Mouse (Mus musculus): ENCODE measurements around the gene Lsm12. TPM values are rescaled to one million over a fixed set of nuclear protein-coding genes. Genes with fewer than 3 reads are reported as not detected.

The Lsm12 gene
- polyA plus RNA-seq, 1 experiment, result 36.1 TPM

DNA sequence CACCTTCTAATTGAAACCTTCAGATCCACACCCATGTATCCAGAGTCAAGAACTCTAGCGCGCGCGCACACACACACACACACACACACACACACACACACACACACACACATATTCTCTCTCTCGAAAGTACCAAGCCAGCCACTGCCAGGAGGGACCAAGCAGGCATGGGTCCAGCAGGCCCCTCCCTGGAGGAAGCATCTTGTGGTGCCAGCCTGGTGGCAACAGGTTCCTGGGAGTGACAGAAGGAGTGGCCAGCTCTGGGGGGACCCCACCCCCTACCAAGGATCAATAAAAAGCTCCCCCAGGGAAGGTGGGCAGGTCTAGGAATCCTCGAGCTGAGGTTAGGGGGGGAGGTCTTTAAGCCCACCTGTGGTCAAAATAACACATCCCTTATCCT, 32.3 kb upstream of the Lsm12 start:
- Histone ChIP-seq H3K36me3 (ENCODE audit: control insufficient read depth, insufficient read depth, low read length) (no peaks in the 10 kb centered on the region), H3K4me1 (replicated peaks; ENCODE audit: control insufficient read depth, insufficient read depth, low read length) (peaks cover 65% of the 10 kb centered on the region), H3K27me3 (ENCODE audit: control insufficient read depth, insufficient read depth, low read length) (no peaks in the 10 kb centered on the region), H3K4me3 (ENCODE audit: control insufficient read depth, insufficient read depth, low read length) (no peak overlapping the region), H3K27ac (ENCODE audit: control insufficient read depth, insufficient read depth, low read length) (no peak overlapping the region)
- TF ChIP-seq POLR2A (IDR thresholded peaks at IDR 0.05; ENCODE audit: control insufficient read depth, extremely low read depth, insufficient read depth, low read length, poor library complexity) (no peak), CTCF (IDR thresholded peaks at IDR 0.05; ENCODE audit: borderline replicate concordance, control insufficient read depth, extremely low read depth, insufficient read depth, low read length, poor library complexity) (no peak)
- DNase-seq, result no peak
- WGBS, result 73% methylated on average over 6 of the region's 6 CpGs

DNA sequence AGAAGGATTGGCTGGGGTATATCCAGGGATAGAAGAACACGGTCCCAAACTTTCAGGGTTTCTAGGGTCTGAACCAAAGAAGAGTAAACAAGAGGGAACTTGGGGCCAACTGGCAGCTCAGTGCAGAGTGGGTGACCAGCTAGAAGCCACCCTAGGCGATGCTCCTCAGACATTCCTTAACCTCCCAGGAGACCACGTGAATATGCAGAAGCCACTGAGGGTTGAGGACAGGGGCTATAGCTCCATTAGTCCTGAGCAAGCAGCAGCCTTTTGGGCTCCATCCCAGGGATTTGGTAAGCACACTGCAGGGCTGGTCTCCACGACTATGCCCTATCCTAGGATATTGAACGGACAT, 31.8 kb upstream of the Lsm12 start:
- no peak overlapping the region for H3K4me3 ChIP-seq (ENCODE audit: control insufficient read depth, insufficient read depth, low read length)
- H3K4me1 ChIP-seq (replicated peaks; ENCODE audit: control insufficient read depth, insufficient read depth, low read length), result peaks cover 60% of the 10 kb centered on the region
- H3K27me3 ChIP-seq (ENCODE audit: control insufficient read depth, insufficient read depth, low read length), result no peaks in the 10 kb centered on the region
- TF ChIP-seq CTCF (IDR thresholded peaks at IDR 0.05; ENCODE audit: borderline replicate concordance, control insufficient read depth, extremely low read depth, insufficient read depth, low read length, poor library complexity), result no peak
- 89% methylated on average over 5 of the region's 5 CpGs for WGBS
- no peaks in the 10 kb centered on the region for H3K36me3 ChIP-seq (ENCODE audit: control insufficient read depth, insufficient read depth, low read length)
- H3K27ac ChIP-seq (ENCODE audit: control insufficient read depth, insufficient read depth, low read length), result no peak overlapping the region
- no peak for DNase-seq

GRCm38 (mm10) chr11:102216056-102216885, 31.2 kb upstream of the Lsm12 start:
- 81% methylated on average over 12 of the region's 12 CpGs for WGBS
- Histone ChIP-seq H3K36me3 (ENCODE audit: control insufficient read depth, insufficient read depth, low read length) (no peaks in the 10 kb centered on the region), H3K27me3 (ENCODE audit: control insufficient read depth, insufficient read depth, low read length) (no peaks in the 10 kb centered on the region), H3K4me3 (ENCODE audit: control insufficient read depth, insufficient read depth, low read length) (no peak overlapping the region), H3K27ac (ENCODE audit: control insufficient read depth, insufficient read depth, low read length) (no peak overlapping the region), H3K4me1 (replicated peaks; ENCODE audit: control insufficient read depth, insufficient read depth, low read length) (peaks cover 54% of the 10 kb centered on the region)
- no peak for TF ChIP-seq CTCF (IDR thresholded peaks at IDR 0.05; ENCODE audit: borderline replicate concordance, control insufficient read depth, extremely low read depth, insufficient read depth, low read length, poor library complexity)
- TF ChIP-seq POLR2A (IDR thresholded peaks at IDR 0.05; ENCODE audit: control insufficient read depth, extremely low read depth, insufficient read depth, low read length, poor library complexity), result no peak
- no peak for DNase-seq

DNA sequence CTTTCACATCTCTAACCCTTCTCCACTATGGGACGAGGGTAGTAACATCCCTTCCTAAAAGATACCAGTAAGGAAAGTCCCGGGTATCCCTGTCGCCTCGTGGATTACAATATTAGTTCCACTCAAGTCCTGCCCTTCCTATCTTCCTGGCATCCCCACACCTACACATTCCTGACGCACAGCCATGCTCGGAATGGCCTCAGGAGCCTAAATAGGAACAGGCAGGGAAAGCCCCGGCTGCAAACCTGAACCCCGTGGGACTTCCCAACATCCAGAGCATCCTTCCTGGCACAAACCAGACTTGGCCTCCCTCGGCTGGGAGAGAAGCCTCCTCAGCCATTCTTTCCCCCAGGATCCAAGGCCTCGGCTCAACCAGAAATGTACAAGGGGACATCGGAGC, 30.4 kb upstream of the Lsm12 start:
- no peak for DNase-seq
- WGBS, result 93% methylated on average over 11 of the region's 11 CpGs
- no peak overlapping the region for H3K4me3 ChIP-seq (ENCODE audit: control insufficient read depth, insufficient read depth, low read length)
- no peaks in the 10 kb centered on the region for H3K36me3 ChIP-seq (ENCODE audit: control insufficient read depth, insufficient read depth, low read length)
- TF ChIP-seq POLR2A (IDR thresholded peaks at IDR 0.05; ENCODE audit: control insufficient read depth, extremely low read depth, insufficient read depth, low read length, poor library complexity), result no peak
- TF ChIP-seq CTCF (IDR thresholded peaks at IDR 0.05; ENCODE audit: borderline replicate concordance, control insufficient read depth, extremely low read depth, insufficient read depth, low read length, poor library complexity), result no peak
- no peaks in the 10 kb centered on the region for H3K27me3 ChIP-seq (ENCODE audit: control insufficient read depth, insufficient read depth, low read length)
- no peak overlapping the region for H3K27ac ChIP-seq (ENCODE audit: control insufficient read depth, insufficient read depth, low read length)
- H3K4me1 ChIP-seq (replicated peaks; ENCODE audit: control insufficient read depth, insufficient read depth, low read length), result peaks cover 52% of the 10 kb centered on the region

GRCm38 (mm10) chr11:102214430-102215156, 29.5 kb upstream of the Lsm12 start:
- Histone ChIP-seq H3K4me1 (replicated peaks; ENCODE audit: control insufficient read depth, insufficient read depth, low read length) (peaks cover 52% of the 10 kb centered on the region), H3K27me3 (ENCODE audit: control insufficient read depth, insufficient read depth, low read length) (no peaks in the 10 kb centered on the region), H3K4me3 (ENCODE audit: control insufficient read depth, insufficient read depth, low read length) (no peak overlapping the region), H3K36me3 (ENCODE audit: control insufficient read depth, insufficient read depth, low read length) (no peaks in the 10 kb centered on the region), H3K27ac (ENCODE audit: control insufficient read depth, insufficient read depth, low read length) (no peak overlapping the region)
- WGBS, result 76% methylated on average over 10 of the region's 10 CpGs
- no peak for TF ChIP-seq CTCF (IDR thresholded peaks at IDR 0.05; ENCODE audit: borderline replicate concordance, control insufficient read depth, extremely low read depth, insufficient read depth, low read length, poor library complexity)
- no peak for DNase-seq

DNA sequence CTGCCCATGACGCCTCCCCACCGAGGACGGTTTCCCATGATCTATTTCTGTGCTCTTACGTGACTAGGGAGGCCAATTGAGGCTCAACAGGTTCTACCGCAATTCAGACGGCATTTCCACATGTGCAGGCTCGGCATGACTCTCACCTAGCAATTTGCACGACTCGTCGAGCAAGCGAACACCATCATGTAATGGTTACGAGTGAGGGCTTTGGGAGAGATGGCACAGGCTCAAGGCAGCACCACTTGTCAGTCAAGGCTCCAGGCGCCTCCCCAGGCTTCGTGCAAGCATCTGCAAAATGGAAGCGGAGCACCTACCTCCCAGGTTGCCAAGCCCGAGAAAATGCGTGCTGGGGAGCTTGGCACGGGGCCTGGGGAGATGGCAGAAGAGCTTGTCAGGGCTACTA, 26.8 kb upstream of the Lsm12 start:
- no peak for TF ChIP-seq CTCF (IDR thresholded peaks at IDR 0.05; ENCODE audit: borderline replicate concordance, control insufficient read depth, extremely low read depth, insufficient read depth, low read length, poor library complexity)
- no peak for TF ChIP-seq POLR2A (IDR thresholded peaks at IDR 0.05; ENCODE audit: control insufficient read depth, extremely low read depth, insufficient read depth, low read length, poor library complexity)
- Histone ChIP-seq H3K36me3 (ENCODE audit: control insufficient read depth, insufficient read depth, low read length) (no peaks in the 10 kb centered on the region), H3K27me3 (ENCODE audit: control insufficient read depth, insufficient read depth, low read length) (no peaks in the 10 kb centered on the region), H3K4me3 (ENCODE audit: control insufficient read depth, insufficient read depth, low read length) (no peak overlapping the region), H3K27ac (ENCODE audit: control insufficient read depth, insufficient read depth, low read length) (no peak overlapping the region), H3K4me1 (replicated peaks; ENCODE audit: control insufficient read depth, insufficient read depth, low read length) (peaks cover 47% of the 10 kb centered on the region)
- no peak for DNase-seq
- WGBS, result 94% methylated on average over 18 of the region's 18 CpGs

Measured in thymus, adult 2 months (tissue).